21 mouse cellular contexts compared by ENCODE assay signal in genomic region chr9:23235368-23236002, GRCm38 (mm10). TPM values are rescaled to one million over a fixed set of nuclear protein-coding genes. Genes with fewer than 3 reads are reported as not detected.
A peak's percentile ranks its signal among the peaks of the same experiment; 100 is the strongest.
DNase-seq lines count a peak whose midpoint lies in the region; ATAC-seq and TF ChIP-seq lines count a peak whose summit lies in the region.
"Had no signal": no experiment of that assay in that cellular context is flagged by ENCODE, and none has a peak within 500 bp of the region (broad histone marks: within the 10 kb centered on the region; RNA-seq: fewer than 3 reads in every experiment).

No protein-coding gene starts in this region.

- no peaks in the 10 kb centered on the region for H3K79me2 ChIP-seq in CH12.LX (replicated peaks; ENCODE audit: control insufficient read depth, extremely low read depth, insufficient read depth, poor library complexity, severe bottlenecking)

- peaks cover 12% of the 10 kb centered on the region for H3K4me1 ChIP-seq in kidney, embryonic 15.5 days
- no peaks in the 10 kb centered on the region for H3K4me1 ChIP-seq in kidney, adult 2 months (ENCODE audit: control insufficient read depth, insufficient read depth, low read length)
- peaks cover 6 to 8% of the 10 kb centered on the region in 2 experiments; a peak in 3 of 4 replicates for H3K4me1 ChIP-seq in CH12.LX (ENCODE audit: control insufficient read depth in 1 of 2, insufficient read depth in 2 of 2)
- peaks cover 5% of the 10 kb centered on the region for H3K4me1 ChIP-seq in hindbrain, embryonic 10.5 days (replicated peaks)
- H3K4me1 ChIP-seq: forebrain, embryonic 12.5 days had no signal

- TF ChIP-seq CTCF in kidney, adult 2 months (conservative IDR thresholded peaks at IDR 0.05; ENCODE audit: insufficient read depth, insufficient read length, low read depth, low read length) = no peak
- TF ChIP-seq CTCF in CH12.LX (conservative IDR thresholded peaks at IDR 0.05 in 1 of 2, IDR thresholded peaks at IDR 0.05 in 1 of 2; ENCODE audit: low read depth in 2 of 2, low read length in 2 of 2) = no peak

- H3K4me2 ChIP-seq in kidney, embryonic 15.5 days = no peak overlapping the region
- no peak overlapping the region for H3K4me2 ChIP-seq in CH12.LX (ENCODE audit: insufficient read depth, low read depth, poor library complexity, severe bottlenecking)
- H3K4me2 ChIP-seq: embryonic facial prominence, embryonic 12.5 days; forebrain, embryonic 12.5 days; hindbrain, embryonic 14.5 days had no signal

- dilution Hi-C loops in CH12.LX (cut with MboI; ENCODE audit: extremely low pct_ligation_motif_present, extremely low pct_unique_long_range_greater_than_20kb, low sequenced_read_pairs) = no loop called here

- no peaks in the 10 kb centered on the region for H3K9me3 ChIP-seq in kidney, embryonic 15.5 days (replicated peaks)
- H3K9me3 ChIP-seq in CH12.LX (replicated peaks; ENCODE audit: low read length) = no peaks in the 10 kb centered on the region
- no peaks in the 10 kb centered on the region for H3K9me3 ChIP-seq in hindbrain, embryonic 10.5 days
- H3K9me3 ChIP-seq: embryonic facial prominence, embryonic 12.5 days; forebrain, embryonic 12.5 days had no signal

- H3K27me3 ChIP-seq in kidney, embryonic 15.5 days = 0 out of 2 replicates have a peak, but pooled peaks cover 3% of the 10 kb centered on the region
- no peaks in the 10 kb centered on the region for H3K27me3 ChIP-seq in kidney, adult 2 months (replicated peaks; ENCODE audit: control insufficient read depth, insufficient read depth, low read length)
- no peaks in the 10 kb centered on the region for H3K27me3 ChIP-seq in CH12.LX (replicated peaks)
- no peaks in the 10 kb centered on the region for H3K27me3 ChIP-seq in hindbrain, embryonic 10.5 days (ENCODE audit: insufficient read depth, poor library complexity, severe bottlenecking)
- H3K27me3 ChIP-seq: embryonic facial prominence, embryonic 12.5 days; forebrain, embryonic 12.5 days; Patski had no signal

- H3K27ac ChIP-seq in kidney, embryonic 15.5 days = 0 out of 2 replicates have a peak overlapping the region, but pooled peaks have one; percentile 18
- no peak overlapping the region for H3K27ac ChIP-seq in kidney, adult 2 months (ENCODE audit: insufficient read depth, low read depth, low read length)
- H3K27ac ChIP-seq in CH12.LX (ENCODE audit: insufficient read depth, low read depth) = no peak overlapping the region
- H3K27ac ChIP-seq in hindbrain, embryonic 10.5 days = no peak overlapping the region
- H3K27ac ChIP-seq: embryonic facial prominence, embryonic 12.5 days; forebrain, embryonic 12.5 days; hindbrain, embryonic 14.5 days had no signal

- TF ChIP-seq EP300 in CH12.LX (IDR thresholded peaks at IDR 0.05; ENCODE audit: low read length) = no peak

- TF ChIP-seq RAD21 in CH12.LX (IDR thresholded peaks at IDR 0.05; ENCODE audit: low read depth, low read length) = no peak

- 35% methylated on average over 6 of the region's 6 CpGs for WGBS in kidney, embryonic 15.5 days
- 53% methylated on average over 6 of the region's 6 CpGs for WGBS in kidney, adult 2 months
- 66% methylated on average over 6 of the region's 6 CpGs for WGBS in hindbrain, embryonic 10.5 days

- in situ Hi-C loops in CH12.LX (cut with MboI; ENCODE audit: low pct_ligation_motif_present, low pct_unique_long_range_greater_than_20kb, low sequenced_read_pairs) = loop anchor here (25.0 kb wide), 1 partner anchor 198 kb away; no protein-coding TSS in a partner anchor

- H3K36me3 ChIP-seq in kidney, embryonic 15.5 days = no peaks in the 10 kb centered on the region
- H3K36me3 ChIP-seq in kidney, adult 2 months (ENCODE audit: control insufficient read depth, insufficient read depth, low read length) = no peaks in the 10 kb centered on the region
- no peaks in the 10 kb centered on the region for H3K36me3 ChIP-seq in CH12.LX (replicated peaks in 1 of 2; ENCODE audit: control insufficient read depth in 1 of 2, insufficient read depth in 1 of 2, low read length in 1 of 2)
- H3K36me3 ChIP-seq in hindbrain, embryonic 10.5 days = no peaks in the 10 kb centered on the region
- H3K36me3 ChIP-seq: embryonic facial prominence, embryonic 12.5 days; forebrain, embryonic 12.5 days had no signal

- no peak for TF ChIP-seq POLR2A in kidney, adult 2 months (IDR thresholded peaks at IDR 0.05; ENCODE audit: low read depth, low read length)
- TF ChIP-seq POLR2A in CH12.LX (IDR thresholded peaks at IDR 0.05; ENCODE audit: low read depth, low read length) = no peak

- H3K9ac ChIP-seq in kidney, embryonic 15.5 days = no peak overlapping the region
- H3K9ac ChIP-seq in CH12.LX (ENCODE audit: insufficient read depth, low read depth) = no peak overlapping the region
- H3K9ac ChIP-seq: embryonic facial prominence, embryonic 12.5 days; forebrain, embryonic 12.5 days; hindbrain, embryonic 14.5 days had no signal

- DNase-seq in kidney, adult 2 months = no peak
- peak; percentile 25 for DNase-seq in CH12.LX (ENCODE audit: extremely low read depth)
- no peak for DNase-seq in hindbrain, embryonic 10.5 days (ENCODE audit: low spot score)
- no peak for DNase-seq in kidney, postnatal 36 days
- DNase-seq: adrenal gland, postnatal 36 days; cerebellum, adult 2 months; cerebellum, postnatal 10 days; embryo, embryonic 11 days; gastrocnemius, postnatal 14 days; heart, postnatal 10 days; heart, postnatal 4 days had no signal

- no peak for ATAC-seq in kidney, embryonic 15.5 days (replicated peaks; ENCODE audit: low FRiP score)
- peak; percentile 71 for ATAC-seq in common myeloid progenitor, adult 5-6 weeks (replicated peaks; ENCODE audit: low read depth, poor library complexity, severe bottlenecking)
- peak; percentile 80 for ATAC-seq in hematopoietic stem cell, adult 5-6 weeks (replicated peaks in 1 of 2; ENCODE audit: insufficient read depth in 1 of 2, low FRiP score in 2 of 2, low TSS enrichment in 1 of 2, low read depth in 1 of 2, poor library complexity in 2 of 2, severe bottlenecking in 2 of 2)
- ATAC-seq: activated CD4-positive, CD25-positive, alpha-beta regulatory T cell, adult 4 months; forebrain, embryonic 16.5 days; intestine, postnatal 0 days; Patski had no signal

- H3K4me3 ChIP-seq in kidney, embryonic 15.5 days (replicated peaks) = no peak overlapping the region
- no peak overlapping the region for H3K4me3 ChIP-seq in kidney, adult 2 months (ENCODE audit: insufficient read depth, low read depth, low read length)
- H3K4me3 ChIP-seq in CH12.LX (replicated peaks in 1 of 3; ENCODE audit: low read depth in 2 of 3, low read length in 2 of 3, poor library complexity in 1 of 3) = no peak overlapping the region
- H3K4me3 ChIP-seq in hindbrain, embryonic 10.5 days = no peak overlapping the region
- H3K4me3 ChIP-seq: embryonic facial prominence, embryonic 12.5 days; forebrain, embryonic 12.5 days had no signal

TF ChIP-seq in CH12.LX, 34 proteins besides CTCF, POLR2A, EP300 and RAD21:
- TF ChIP-seq POLR2AphosphoS2 (IDR thresholded peaks at IDR 0.05; ENCODE audit: low read depth, low read length) (no peak), MYC (IDR thresholded peaks at IDR 0.05; ENCODE audit: low read depth, low read length) (0 out of 2 replicates have a peak, but pooled peaks have one; percentile 45), BHLHE40 (IDR thresholded peaks at IDR 0.05; ENCODE audit: low read depth, low read length) (0 out of 2 replicates have a peak, but pooled peaks have one; percentile 11)

RNA-seq across cellular contexts. Expression of gene Bmper, which starts 12.6 kb away (rescaled TPM):
- 21.6 and 23.5 TPM in 2 replicates for polyA plus RNA-seq in kidney, embryonic 15.5 days (2015; fragmentation: Nextera tagmentation; extraction: Ambion mirVana)
- polyA plus RNA-seq in kidney, adult 2 months (2012; rRNA removed) = 0.27 and 0.30 TPM in 2 replicates
- total RNA-seq in CH12.LX (2012; rRNA removed) (1.3 and 1.9 TPM in 2 replicates), CH12.LX (2014; rRNA removed) (1.4 and 1.6 TPM in 2 replicates)
- polyA plus RNA-seq in CH12.LX (2012; ENCODE audit: insufficient read length, low read depth) = 1.3 and 1.5 TPM in 2 replicates
- total RNA-seq in common myeloid progenitor, adult 5-6 weeks (2017) = not detected in 2 replicates
- not detected in 2 replicates for total RNA-seq in hematopoietic stem cell, adult 5-6 weeks (2017)
- polyA plus RNA-seq in hindbrain, embryonic 10.5 days (2016; fragmentation: Nextera tagmentation; extraction: Ambion mirVana) = 1.6 and 3.1 TPM in 2 replicates
- polyA plus RNA-seq: activated CD4-positive, CD25-positive, alpha-beta regulatory T cell, adult 4 months had no signal
